Mouse (Mus musculus) frontal cortex, postnatal 14 days (tissue): Measurements from ENCODE around the gene Eef1a2.

Source experiments
- DNase-seq, 2 experiments: peaks; one replicate each; pipeline ENCODE4 v3.0.0; 2022; ENCODE audit warnings: low spot score in 2 of 2

Gene Eef1a2

DNA sequence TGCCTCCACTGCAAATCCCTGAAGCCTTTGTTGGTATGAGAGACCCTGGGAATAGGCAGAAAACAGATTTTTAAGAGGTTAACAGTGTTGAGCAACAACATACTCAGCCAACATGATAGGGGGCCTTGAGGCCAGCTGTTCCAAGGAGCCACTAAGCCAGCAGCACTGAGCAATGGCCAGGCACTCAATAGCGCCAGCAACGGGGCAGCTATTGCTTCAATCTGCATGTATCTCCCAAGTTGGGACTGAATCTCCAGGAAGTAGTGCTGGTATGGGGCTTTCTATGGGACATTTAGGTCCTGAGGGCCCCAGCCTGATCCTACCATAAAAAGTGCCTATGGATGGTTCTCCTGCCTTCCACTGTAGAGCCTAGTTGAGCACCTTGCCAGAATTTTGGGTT is 1.7 kb upstream of the Eef1a2 start:
- DNase-seq: no peak

GRCm38 (mm10) chr2:181157716-181158302 is 995 bp upstream of the Eef1a2 start:
- DNase-seq: no peak

DNA sequence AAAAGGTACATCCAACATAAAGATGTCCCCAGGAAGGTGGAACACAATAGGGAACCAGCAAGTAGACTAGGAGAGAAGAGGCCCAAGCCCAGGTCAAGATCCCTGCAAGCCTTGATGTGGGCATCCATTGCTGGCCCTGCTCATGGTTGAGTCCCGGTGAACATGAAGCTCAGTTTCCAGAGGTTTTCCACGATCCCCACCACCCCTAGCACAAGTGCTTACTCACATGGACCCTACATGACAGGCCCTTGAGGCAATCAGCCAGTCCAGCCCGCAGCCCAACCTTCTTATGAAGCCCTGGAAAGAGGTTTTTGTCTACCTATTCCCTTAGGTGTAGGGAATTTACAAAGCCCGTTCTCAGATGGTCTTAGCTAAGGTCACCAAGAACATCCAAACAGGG is 366 bp upstream of the Eef1a2 start:
- DNase-seq: peak in 1 of 2 experiments; percentile 32

DNA sequence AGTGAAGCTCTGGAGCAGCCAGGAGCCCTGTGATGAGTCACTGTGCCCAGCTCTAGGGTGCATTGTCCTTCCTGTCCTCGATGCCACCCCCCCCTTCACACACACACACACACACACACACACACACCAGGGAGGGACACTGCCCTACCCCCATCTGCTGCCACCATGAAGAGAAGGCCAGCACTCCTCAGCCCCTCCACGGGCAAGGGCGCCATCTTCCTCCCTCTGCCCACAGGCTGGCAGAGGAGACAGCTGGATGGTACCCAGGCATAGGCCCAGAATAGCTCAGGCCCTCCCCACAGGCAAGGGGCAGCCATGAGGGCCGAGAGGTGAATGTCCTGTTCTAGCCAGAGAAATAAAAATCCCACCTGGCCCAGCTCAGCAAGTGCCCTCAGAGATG is 1.0 kb downstream of the Eef1a2 start:
- peak; percentile 11 to 25 for DNase-seq

DNA sequence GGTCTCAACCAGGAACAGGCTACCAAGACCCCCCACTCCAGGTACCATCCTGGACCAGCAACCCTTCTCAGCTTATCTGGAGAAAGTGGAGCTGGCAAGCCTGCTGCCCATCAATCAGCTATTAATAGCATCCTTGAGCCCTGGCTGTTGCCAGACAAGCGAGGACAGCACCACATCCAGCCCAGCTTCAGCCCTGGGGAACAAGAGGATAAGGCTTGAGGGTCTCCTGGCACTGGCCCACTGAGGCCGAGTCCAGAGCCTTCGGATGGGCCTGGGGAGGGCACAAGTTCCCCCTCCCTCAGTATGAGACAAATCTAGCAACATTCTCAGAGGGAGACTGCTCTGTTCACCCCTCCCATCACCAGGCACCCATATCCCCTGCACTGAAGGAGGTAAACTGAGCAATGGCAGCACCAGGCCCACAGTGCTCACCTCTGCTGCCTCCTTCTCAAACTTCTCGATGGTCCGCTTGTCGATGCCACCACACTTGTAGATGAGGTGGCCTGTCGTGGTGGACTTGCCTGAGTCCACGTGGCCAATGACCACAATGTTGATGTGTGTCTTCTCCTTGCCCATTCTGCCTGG is 1.9 kb downstream of the Eef1a2 start:
- DNase-seq: peak; percentile 5 to 19

DNA sequence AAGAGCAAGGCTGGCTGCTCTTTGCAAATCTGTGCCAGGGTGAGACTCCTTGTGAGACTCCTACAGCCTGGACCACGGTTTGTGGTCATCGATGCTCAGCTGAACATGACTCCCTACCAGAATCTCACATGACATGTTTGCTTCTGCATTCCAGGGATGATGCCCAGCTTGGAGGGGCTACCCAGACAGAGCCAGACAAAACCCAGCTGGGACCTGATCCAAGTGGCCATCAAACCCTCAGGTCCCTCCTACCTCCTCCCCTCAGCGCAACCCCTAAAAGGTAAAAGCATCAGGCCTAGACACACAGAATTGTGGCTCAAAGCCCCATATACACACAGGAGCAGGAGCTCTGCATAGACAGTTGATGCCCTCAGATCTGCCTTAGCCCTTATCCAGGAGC is 2.5 kb downstream of the Eef1a2 start:
- peak in 1 of 2 experiments; percentile 8 for DNase-seq

DNA sequence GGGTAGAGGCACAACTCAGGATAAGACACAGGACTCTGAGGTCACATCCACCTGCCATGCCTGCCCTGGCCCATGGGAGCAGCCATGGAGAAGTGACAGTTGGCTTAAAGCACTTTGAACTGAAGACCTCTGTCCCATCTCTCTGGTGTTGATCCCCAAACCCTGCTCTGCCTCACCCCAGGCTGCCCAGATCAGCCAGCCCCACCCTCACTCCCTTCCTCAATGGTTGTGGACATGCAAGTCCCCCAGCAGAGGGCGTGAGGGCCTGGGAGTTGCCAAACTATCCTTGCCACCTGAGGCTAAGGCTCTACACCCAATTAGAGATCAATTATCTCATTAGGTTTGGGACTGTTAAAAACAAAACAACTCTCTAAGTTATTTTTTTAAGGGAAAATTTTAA is 3.0 kb downstream of the Eef1a2 start:
- peak in 1 of 2 experiments; percentile 25 for DNase-seq

DNA sequence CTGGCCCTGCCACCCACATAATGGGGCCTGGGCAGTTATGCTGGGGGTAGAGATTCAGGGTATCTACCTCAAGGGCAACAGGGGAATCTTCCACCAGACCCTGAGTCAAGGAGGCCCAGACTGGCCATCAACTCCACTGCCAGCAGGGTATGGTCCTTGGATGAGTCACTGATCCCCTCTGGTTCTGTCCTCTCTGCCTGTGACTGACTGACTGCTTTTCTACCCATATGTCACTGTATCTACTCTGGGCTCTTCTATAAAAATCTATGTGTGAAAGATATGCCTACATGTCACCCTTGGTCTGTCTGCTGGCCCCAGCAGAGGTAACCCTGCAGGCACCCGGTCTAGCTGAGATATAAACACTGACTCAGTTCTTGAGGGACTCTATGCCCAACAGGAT is 3.7 kb downstream of the Eef1a2 start:
- peak in 1 of 2 experiments; percentile 4 for DNase-seq

DNA sequence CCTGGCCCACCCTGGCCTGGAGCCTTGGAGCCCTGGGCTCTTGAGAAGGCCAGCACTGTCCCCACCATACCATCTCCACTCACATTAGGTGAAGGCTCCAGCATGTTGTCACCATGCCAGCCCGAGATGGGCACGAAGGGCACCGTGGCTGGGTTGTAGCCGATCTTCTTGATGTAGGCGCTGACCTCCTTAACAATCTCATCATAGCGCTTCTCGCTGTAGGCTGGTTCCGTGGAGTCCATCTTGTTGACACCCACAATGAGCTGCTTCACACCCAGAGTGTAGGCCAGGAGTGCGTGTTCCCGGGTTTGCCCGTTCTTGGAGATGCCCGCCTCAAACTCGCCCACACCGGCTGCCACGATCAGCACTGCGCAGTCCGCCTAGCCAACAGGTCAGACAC is 4.1 kb downstream of the Eef1a2 start:
- DNase-seq: peak in 1 of 2 experiments; percentile 32

- DNase-seq: peak in 1 of 2 experiments; percentile 34
Observed at GRCm38 (mm10) chr2:181150281-181150680, 6.5 kb downstream of the Eef1a2 start.

DNA sequence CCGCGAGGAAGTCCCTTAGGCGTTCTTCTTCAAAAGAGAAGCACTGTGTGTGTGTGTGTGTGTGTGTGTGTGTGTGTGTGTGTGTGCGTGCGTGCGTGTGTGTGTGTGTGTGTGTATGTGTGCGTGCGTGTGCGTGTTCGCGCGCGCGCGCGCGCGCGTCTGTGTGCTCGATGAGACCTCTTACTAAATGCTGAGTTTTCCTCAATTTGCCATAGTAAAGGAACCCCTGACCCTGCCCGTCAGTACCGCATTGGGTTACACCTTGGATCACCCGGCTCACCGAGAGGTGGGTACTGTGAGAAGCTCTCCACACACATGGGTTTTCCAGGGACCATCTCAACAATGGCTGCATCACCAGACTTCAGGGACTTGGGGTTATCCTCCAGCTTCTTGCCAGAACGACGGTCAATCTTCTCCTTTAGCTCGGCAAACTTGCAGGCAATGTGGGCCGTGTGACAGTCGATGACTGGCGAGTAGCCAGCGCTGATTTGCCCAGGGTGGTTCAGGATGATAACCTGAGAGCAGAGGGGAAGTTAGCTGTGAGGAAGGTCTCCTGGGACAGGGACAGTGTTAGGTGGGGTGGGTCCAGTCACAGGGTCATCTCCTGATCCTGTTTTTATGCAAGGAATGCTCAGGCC is 8.4 kb downstream of the Eef1a2 start:
- no peak for DNase-seq

GRCm38 (mm10) chr2:181147546-181148317 is 9.1 kb downstream of the Eef1a2 start:
- DNase-seq: no peak

GRCm38 (mm10) chr2:181146976-181147545 is 9.8 kb downstream of the Eef1a2 start:
- no peak for DNase-seq

DNA sequence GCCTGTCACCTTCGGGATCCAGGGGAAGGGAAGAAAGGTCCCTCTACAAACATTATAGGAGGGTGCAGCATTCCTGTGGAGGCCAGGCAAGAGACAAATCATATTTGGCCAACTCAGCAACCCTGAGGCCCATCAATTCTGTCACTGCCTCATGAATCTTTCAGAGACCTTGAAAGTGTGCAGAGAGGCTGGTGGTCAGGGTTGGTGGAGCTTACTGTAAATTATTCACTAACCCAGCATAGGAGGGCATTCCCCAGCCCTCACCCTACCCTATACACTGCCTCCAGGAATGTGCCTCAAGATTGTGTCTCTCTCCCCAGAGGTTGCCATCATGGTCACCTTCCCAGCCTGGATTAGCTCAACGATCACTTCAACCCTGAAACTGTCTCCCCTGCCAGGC is 12.1 kb downstream of the Eef1a2 start:
- DNase-seq: peak in 1 of 2 experiments; percentile 6

DNA sequence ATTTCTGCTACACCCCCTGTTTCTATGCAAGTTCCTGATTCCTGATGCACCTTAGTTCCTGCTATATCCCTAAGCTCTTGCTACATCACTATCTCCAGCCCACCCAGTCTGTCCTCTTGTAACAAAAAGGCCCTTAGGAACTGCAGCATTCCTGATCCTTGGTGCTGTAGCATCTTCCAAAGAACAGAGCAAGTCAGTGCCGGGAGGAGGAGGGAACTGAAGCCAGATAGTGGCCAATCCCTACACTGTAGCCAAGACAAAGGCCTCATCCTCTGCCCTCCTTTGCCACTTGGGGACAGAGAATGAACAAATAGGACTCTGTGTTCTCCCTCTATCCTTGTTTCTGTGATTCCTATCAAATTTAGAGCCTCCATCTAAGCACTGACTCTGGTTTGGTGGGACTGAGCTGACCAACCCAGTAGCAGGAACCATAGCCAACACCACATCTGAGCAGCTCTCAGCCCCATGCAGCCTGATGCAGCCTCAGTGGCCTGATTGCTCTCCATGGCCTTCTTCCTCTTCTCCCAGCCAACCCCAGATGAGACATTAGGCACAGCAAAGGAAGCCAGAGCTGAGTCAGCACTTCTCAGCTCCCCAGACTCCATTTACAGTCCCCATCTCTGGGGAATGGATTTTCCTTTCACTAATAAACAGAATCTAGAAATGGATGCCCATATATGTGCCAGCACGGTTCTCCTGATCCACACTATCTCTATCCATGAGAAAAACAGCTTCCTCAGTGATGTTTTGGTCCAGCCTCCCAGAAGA is 13.1 kb downstream of the Eef1a2 start:
- no peak for DNase-seq

GRCm38 (mm10) chr2:181142703-181143135 is 14.1 kb downstream of the Eef1a2 start:
- no peak for DNase-seq

DNA sequence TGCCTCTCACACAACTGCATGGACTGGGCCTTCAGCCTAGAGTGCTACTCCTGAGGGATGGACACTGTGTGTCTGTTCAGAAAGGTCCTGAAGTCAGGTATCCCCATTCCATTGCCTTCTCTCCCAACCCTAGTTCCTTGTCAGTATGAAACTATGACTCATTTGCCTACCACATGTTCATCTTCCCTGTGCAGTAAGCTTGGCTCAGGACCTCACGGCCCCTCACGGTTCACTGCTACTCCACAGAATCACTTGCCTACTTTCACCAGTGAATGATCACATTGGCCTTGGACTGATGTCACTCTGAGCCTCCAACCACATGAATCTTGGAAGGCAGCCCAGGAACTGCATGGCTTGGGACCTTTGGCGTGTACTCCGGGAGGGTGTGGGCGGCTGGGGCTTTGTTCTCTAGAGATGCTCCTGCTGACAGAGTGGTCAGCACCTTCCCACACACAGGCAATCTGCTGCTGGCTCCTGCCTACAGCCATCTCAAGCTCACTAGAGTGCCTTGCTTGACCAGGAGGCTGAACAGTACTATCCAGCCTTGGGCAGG is 17.1 kb downstream of the Eef1a2 start:
- DNase-seq: no peak

- no peak for DNase-seq
Observed at GRCm38 (mm10) chr2:181136934-181137333, 19.9 kb downstream of the Eef1a2 start.

DNA sequence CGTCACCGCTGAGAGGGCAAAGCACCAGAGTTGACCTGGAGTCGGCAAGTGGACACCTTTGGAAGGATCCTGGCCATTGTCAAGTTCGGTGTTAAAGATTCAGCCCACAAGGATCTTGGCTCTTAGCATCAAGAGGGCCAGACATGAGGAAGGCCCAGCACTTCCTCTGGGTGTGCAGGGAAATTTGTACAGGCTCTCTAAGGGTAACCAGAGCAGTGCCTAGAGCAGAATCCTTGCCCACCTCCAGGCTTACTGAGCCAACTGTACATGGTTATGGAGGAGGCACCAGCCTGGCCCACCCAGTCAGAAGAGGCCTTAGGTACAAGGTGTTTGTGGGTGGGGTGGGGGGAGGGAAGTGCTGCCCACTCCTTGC is 21.4 kb downstream of the Eef1a2 start:
- DNase-seq: peak in 1 of 2 experiments; percentile 8

- peak in 1 of 2 experiments; percentile 23 for DNase-seq
Observed at GRCm38 (mm10) chr2:181134591-181135445, 22.0 kb downstream of the Eef1a2 start, which contains the start of gene Kcnq2. Gene Kcnq2 (minus strand): TSS chr2:181135300.
